Mouse (Mus musculus): ENCODE measurements around the gene Col8a2.

Gene Col8a2

DNA sequence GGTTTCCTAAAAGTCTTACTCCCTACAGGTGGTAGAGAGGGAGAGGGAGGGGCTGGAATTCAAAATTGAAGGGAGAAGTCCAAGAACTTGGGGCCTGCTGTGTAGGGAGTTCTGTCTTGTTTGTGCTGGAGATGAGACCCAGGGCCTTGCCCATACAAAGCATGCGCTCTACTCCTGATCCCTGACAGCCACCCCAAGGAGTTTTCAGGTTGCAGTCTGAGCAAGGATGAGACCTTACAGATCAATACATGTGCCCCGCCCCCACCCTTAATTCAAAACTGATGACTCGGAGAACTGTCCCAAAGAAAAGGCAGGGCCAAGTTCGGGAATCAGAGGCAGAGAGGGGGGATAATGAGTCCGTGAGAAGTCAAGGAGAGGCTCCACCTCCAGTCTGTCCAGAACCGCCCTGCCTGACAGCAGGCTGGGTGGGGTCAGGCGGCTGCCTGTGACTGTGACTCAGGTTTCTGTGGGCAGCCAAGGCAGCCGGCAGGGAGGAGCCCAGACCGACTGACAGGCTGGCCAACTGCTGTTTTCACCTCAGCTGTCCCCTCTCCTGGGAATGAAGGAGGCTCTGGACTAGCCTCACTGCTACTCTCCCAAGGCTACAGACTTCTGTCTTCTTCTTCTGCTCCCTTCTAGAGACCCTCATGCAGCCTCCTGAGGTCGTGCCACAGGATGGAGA, 25.9 kb upstream of the Col8a2 start:
- in situ Hi-C loops (cut with MboI): loop anchor here (5.0 kb wide), 1 partner anchor 33 kb away; no protein-coding TSS in a partner anchor

GRCm38 (mm10) chr4:126261266-126261665, 25.3 kb upstream of the Col8a2 start:
- in situ Hi-C loops (cut with MboI): loop anchor here (5.0 kb wide), 1 partner anchor 34 kb away; no protein-coding TSS in a partner anchor

- in situ Hi-C loops (cut with MboI): loop anchor here (5.0 kb wide), 1 partner anchor 34 kb away; no protein-coding TSS in a partner anchor
These were observed 24.9 kb upstream of the Col8a2 start for GRCm38 (mm10) chr4:126261675-126262074.

GRCm38 (mm10) chr4:126262119-126262807, 24.3 kb upstream of the Col8a2 start, which contains the start of gene Trappc3:
TSS of gene Trappc3 (plus strand) at chr4:126262325.
- in situ Hi-C loops (cut with MboI): loop anchor here (5.0 kb wide), 1 partner anchor 35 kb away; no protein-coding TSS in a partner anchor

DNA sequence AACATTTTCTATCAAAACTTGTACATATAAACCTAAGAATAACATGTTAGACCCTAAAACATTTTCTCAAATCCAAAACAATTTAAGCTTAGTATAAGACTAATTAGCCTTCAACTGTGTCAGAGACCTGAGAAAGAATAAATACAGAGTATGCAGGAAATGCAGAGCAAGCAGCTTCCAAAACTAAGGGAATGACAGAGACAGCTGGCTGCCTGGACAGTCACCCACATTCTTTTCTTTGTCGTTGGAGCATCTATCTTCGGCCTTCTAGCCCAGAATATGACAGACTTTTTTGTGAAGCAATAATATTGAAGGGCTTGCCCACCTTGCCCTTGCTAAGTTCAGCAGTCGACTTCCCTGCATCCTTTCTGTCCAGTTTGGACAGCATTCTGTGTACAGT, 17.3 kb upstream of the Col8a2 start:
- in situ Hi-C loops (cut with MboI): no loop called here

- in situ Hi-C loops (cut with MboI): no loop called here
These were observed 12.8 kb upstream of the Col8a2 start for GRCm38 (mm10) chr4:126273753-126274152.

- in situ Hi-C loops (cut with MboI): no loop called here
These were observed 11.5 kb upstream of the Col8a2 start for GRCm38 (mm10) chr4:126275081-126275480.

GRCm38 (mm10) chr4:126275681-126276131, 10.9 kb upstream of the Col8a2 start:
- in situ Hi-C loops (cut with MboI): no loop called here

- in situ Hi-C loops (cut with MboI): no loop called here
These were observed 8.6 kb upstream of the Col8a2 start for GRCm38 (mm10) chr4:126277906-126278564.

DNA sequence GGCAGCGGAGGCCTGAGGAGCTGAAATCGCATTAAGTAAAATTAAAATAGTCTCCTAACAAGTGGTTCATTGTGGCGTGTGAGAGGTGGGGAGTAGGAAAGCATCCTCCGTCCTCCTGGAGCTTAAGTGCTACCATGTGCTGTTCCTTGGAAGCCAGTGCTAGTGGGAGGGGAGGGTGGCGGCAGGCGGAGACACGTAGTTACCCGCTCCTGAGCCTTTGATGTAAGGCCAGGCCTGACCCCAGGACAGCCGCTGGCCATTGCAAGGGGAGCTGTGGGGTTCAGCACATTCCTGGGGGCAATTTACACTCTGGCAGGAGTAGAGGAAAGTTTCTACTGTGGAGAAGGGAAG, 8.1 kb upstream of the Col8a2 start:
- in situ Hi-C loops (cut with MboI): no loop called here

GRCm38 (mm10) chr4:126278961-126279360, 7.6 kb upstream of the Col8a2 start:
- in situ Hi-C loops (cut with MboI): no loop called here

DNA sequence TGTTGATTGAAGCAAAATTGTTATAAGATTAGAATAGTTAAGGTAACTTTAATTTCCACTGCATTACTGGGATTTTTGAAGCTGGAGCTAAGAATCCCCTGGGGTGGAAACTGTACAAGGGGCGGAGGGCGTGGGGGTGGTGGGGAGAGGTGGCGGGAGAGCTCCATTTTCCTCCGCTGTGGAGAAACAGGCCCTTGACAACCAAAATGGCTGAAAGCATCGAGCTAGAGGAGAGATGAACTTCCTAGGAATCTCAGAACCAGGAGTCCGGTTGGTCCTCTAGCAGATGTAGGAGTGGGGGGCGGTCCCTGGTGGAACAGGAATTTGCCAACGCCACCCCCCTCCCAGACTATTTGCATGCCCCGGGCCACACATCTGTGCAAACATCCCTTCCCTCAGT, 4.9 kb upstream of the Col8a2 start:
- in situ Hi-C loops (cut with MboI): no loop called here

DNA sequence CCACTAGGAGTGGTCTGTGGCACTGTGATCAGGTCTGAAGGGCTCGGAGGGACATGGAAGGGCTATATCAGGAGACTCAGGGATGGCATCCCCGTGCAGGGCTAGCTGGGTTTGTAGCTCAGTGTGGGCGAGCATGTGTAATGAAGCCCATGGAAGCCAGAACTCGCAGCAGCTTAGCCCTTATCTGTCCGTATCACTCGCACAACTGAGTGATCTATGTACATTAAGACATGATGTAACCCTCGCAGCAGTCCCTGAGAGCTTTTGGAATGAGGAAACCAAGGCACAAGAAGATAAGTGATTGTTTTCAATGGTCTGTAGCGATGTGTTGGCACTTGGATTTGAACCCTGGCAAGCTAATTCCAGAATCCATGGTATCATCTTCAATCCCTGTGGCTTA, 3.0 kb upstream of the Col8a2 start:
- in situ Hi-C loops (cut with MboI): no loop called here

GRCm38 (mm10) chr4:126287302-126287995, 856 bp downstream of the Col8a2 start:
- in situ Hi-C loops (cut with MboI): no loop called here

DNA sequence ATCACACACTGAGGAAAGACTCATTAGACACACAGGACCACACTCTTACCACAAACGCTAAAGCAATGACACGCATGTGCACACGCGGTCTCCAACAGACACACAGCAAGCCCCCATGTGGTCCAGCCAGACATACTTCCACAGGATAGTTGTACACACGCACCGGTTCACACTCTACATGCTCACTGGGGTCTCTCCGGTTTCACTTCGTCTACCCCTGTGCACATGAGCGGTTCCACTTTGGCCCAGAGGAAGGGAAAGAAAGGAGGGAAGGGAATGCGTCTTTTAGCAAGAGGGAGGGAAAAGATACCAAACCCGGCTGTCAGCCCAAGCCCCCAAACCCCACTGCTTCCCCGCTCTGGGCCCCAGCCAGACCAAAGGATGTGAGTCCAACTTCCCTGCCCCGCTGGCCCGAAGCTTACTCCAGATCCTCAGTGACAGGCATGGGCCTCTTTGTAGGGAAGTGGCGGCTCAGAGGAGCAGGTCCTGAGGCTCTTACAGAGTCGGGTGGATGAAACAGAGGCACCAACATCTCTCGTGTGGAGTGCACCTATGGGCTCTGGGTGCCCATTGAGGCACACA, 1.6 kb downstream of the Col8a2 start:
- in situ Hi-C loops (cut with MboI): no loop called here

DNA sequence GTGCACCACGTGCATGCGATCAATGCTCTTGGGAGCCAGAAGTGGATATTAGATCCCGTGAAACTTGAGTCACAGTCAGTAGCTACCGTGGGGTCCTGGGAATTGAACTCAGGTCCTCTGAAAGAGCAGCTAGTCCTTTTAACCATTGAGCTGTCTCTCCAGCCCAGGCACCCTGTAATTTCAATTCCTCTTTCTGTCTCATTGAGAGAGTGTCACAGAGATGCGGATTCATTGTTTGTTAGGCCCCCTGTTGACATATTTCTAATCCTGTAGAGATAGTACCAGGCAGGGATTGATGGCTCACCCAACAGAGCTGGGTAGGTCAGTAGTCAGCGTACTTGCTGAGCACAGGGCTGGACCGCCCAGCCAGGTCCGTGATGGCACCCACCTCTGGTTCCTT, 3.7 kb downstream of the Col8a2 start:
- in situ Hi-C loops (cut with MboI): no loop called here

- in situ Hi-C loops (cut with MboI): no loop called here
These were observed 4.6 kb downstream of the Col8a2 start for GRCm38 (mm10) chr4:126291196-126291595.

DNA sequence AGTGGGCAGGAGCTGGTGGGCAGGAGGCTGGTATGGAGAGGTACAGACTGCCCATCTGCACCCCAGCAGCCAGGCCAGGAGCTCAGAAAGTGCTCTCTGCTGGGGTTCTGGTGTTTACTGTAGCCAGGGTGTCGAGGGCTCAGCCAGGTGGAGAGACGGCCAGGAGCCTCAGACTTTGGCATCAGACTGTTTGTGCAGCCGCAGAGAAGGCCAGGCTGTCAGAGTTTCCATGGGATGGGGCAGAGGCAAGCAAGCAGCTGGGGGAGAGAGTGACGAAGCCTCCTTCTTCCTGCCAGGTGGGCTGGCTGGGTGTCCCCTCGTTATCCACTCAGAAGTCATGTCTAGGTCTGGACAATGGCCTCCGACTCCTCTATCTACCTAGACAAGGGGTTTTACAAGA, 8.6 kb downstream of the Col8a2 start:
- in situ Hi-C loops (cut with MboI): no loop called here

DNA sequence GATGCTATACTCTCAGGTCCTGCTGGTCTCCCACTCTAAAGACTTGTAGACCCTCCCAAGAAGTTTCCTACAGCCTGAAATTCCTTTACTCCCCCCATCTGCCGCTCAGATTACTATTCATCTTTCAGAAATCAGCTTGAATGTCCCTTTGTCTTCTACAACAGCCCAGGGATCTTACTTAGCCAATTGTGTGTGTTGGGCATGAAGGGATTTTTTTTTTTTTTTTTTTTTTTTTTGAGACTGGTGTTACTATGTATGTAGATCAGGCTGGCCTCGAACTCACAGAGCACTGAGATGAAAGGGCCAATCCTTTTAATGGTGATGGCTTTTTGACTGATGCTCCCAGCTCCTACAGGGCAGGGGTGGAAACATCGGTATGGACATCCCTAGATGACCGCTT, 9.3 kb downstream of the Col8a2 start:
- in situ Hi-C loops (cut with MboI): no loop called here

- in situ Hi-C loops (cut with MboI): no loop called here
These were observed 10.1 kb downstream of the Col8a2 start for GRCm38 (mm10) chr4:126296617-126297101.

GRCm38 (mm10) chr4:126300916-126301583, 14.5 kb downstream of the Col8a2 start:
- in situ Hi-C loops (cut with MboI): loop anchor here (10.0 kb wide), 1 partner anchor 76 kb away; no protein-coding TSS in a partner anchor

Measured in mature B cell (primary cell).